Mouse (Mus musculus): ENCODE results near the gene Pcbp2. TPM values are rescaled to one million over a fixed set of nuclear protein-coding genes. Genes with fewer than 3 reads are reported as not detected.

The Pcbp2 gene
- polyA plus RNA-seq, 1 experiment from 2014 or later, result 223 TPM

GRCm38 (mm10) chr15:102517631-102517975, 47.3 kb downstream of the Pcbp2 start:
- Histone ChIP-seq H3K9me3 (replicated peaks) (no peaks in the 10 kb centered on the region), H3K9ac (peak overlapping the region; percentile 50), H3K36me3 (peaks cover 23% of the 10 kb centered on the region), H3K27me3 (no peaks in the 10 kb centered on the region), H3K4me3 (replicated peaks) (peak overlapping the region; percentile 63), H3K4me2 (replicated peaks) (peak overlapping the region; percentile 95), H3K4me1 (peaks cover 41% of the 10 kb centered on the region), H3K27ac (replicated peaks) (peak overlapping the region; percentile 100)
- ATAC-seq (ENCODE audit: insufficient number of reproducible peaks, low FRiP score, low TSS enrichment, low read depth), result no peak
- 0% methylated on average over 10 of the region's 10 CpGs for WGBS

- Histone ChIP-seq H3K9me3 (replicated peaks) (no peaks in the 10 kb centered on the region), H3K9ac (peak within 1 kb of the TSS; percentile 70), H3K4me2 (replicated peaks) (peak within 1 kb of the TSS; percentile 95), H3K4me1 (peaks cover 40% of the 10 kb centered on the region), H3K36me3 (peaks cover 23% of the 10 kb centered on the region), H3K4me3 (replicated peaks) (peak within 1 kb of the TSS; percentile 63), H3K27ac (replicated peaks) (peak within 1 kb of the TSS; percentile 100), H3K27me3 (no peaks in the 10 kb centered on the region)
- ATAC-seq (ENCODE audit: insufficient number of reproducible peaks, low FRiP score, low TSS enrichment, low read depth), result peak; percentile 93
- WGBS, result under 1% methylated on average over 60 of the region's 60 CpGs
Measured at GRCm38 (mm10) chr15:102517976-102518858, 47.9 kb downstream of the Pcbp2 start, which contains the start of gene Tarbp2. TSS of gene Tarbp2 (plus strand) at chr15:102518192.

- peak overlapping the region; percentile 63 for H3K4me3 ChIP-seq (replicated peaks)
- ATAC-seq (ENCODE audit: insufficient number of reproducible peaks, low FRiP score, low TSS enrichment, low read depth), result no peak
- H3K9me3 ChIP-seq (replicated peaks), result no peaks in the 10 kb centered on the region
- H3K27me3 ChIP-seq, result no peaks in the 10 kb centered on the region
- peak overlapping the region; percentile 70 for H3K9ac ChIP-seq
- H3K27ac ChIP-seq (replicated peaks), result peak overlapping the region; percentile 100
- H3K36me3 ChIP-seq, result peaks cover 27% of the 10 kb centered on the region
- peaks cover 40% of the 10 kb centered on the region for H3K4me1 ChIP-seq
- 16% methylated on average over 9 of the region's 9 CpGs for WGBS
- H3K4me2 ChIP-seq (replicated peaks), result peak overlapping the region; percentile 95
Measured at GRCm38 (mm10) chr15:102518859-102519201, 48.5 kb downstream of the Pcbp2 start.

GRCm38 (mm10) chr15:102519211-102520141, 49.1 kb downstream of the Pcbp2 start:
- Histone ChIP-seq H3K4me2 (replicated peaks) (peak overlapping the region; percentile 95), H3K9me3 (replicated peaks) (no peaks in the 10 kb centered on the region), H3K36me3 (peaks cover 33% of the 10 kb centered on the region), H3K27ac (replicated peaks) (peak overlapping the region; percentile 100), H3K4me3 (replicated peaks) (peak overlapping the region; percentile 63), H3K27me3 (no peaks in the 10 kb centered on the region), H3K9ac (peak overlapping the region; percentile 70), H3K4me1 (peaks cover 40% of the 10 kb centered on the region)
- WGBS, result 55% methylated on average over 17 of the region's 17 CpGs
- ATAC-seq (ENCODE audit: insufficient number of reproducible peaks, low FRiP score, low TSS enrichment, low read depth), result no peak

- Histone ChIP-seq H3K36me3 (peaks cover 35% of the 10 kb centered on the region), H3K4me3 (replicated peaks) (no peak overlapping the region), H3K4me1 (peaks cover 32% of the 10 kb centered on the region), H3K9me3 (replicated peaks) (no peaks in the 10 kb centered on the region), H3K9ac (no peak overlapping the region), H3K27me3 (no peaks in the 10 kb centered on the region), H3K27ac (replicated peaks) (no peak overlapping the region), H3K4me2 (replicated peaks) (no peak overlapping the region)
- 84% methylated on average over 4 of the region's 4 CpGs for WGBS
- no peak for ATAC-seq (ENCODE audit: insufficient number of reproducible peaks, low FRiP score, low TSS enrichment, low read depth)
Measured at GRCm38 (mm10) chr15:102520416-102520815, 50.1 kb downstream of the Pcbp2 start.

GRCm38 (mm10) chr15:102521480-102521879, 51.1 kb downstream of the Pcbp2 start:
- peaks cover 21% of the 10 kb centered on the region for H3K4me1 ChIP-seq
- ATAC-seq (ENCODE audit: insufficient number of reproducible peaks, low FRiP score, low TSS enrichment, low read depth), result no peak
- 84% methylated on average over 4 of the region's 4 CpGs for WGBS
- no peak overlapping the region for H3K9ac ChIP-seq
- H3K27ac ChIP-seq (replicated peaks), result no peak overlapping the region
- no peak overlapping the region for H3K4me3 ChIP-seq (replicated peaks)
- no peaks in the 10 kb centered on the region for H3K27me3 ChIP-seq
- peaks cover 39% of the 10 kb centered on the region for H3K36me3 ChIP-seq
- no peaks in the 10 kb centered on the region for H3K9me3 ChIP-seq (replicated peaks)
- H3K4me2 ChIP-seq (replicated peaks), result no peak overlapping the region

GRCm38 (mm10) chr15:102524892-102525485, 54.6 kb downstream of the Pcbp2 start, which contains the start of gene Npff:
TSS of gene Npff (minus strand) at chr15:102524942.
- Histone ChIP-seq H3K27me3 (no peaks in the 10 kb centered on the region), H3K36me3 (peaks cover 66% of the 10 kb centered on the region), H3K27ac (replicated peaks) (no peak within 1 kb of the TSS; the same call in 1 of the 2 replicates), H3K9me3 (replicated peaks) (no peaks in the 10 kb centered on the region), H3K4me3 (replicated peaks) (no peak within 1 kb of the TSS), H3K4me1 (peaks cover 7% of the 10 kb centered on the region), H3K4me2 (replicated peaks) (no peak within 1 kb of the TSS), H3K9ac (no peak within 1 kb of the TSS)
- no peak for ATAC-seq (ENCODE audit: insufficient number of reproducible peaks, low FRiP score, low TSS enrichment, low read depth)
- WGBS, result 7% methylated on average over 3 of the region's 3 CpGs

- H3K27me3 ChIP-seq, result no peaks in the 10 kb centered on the region
- H3K36me3 ChIP-seq, result peaks cover 65% of the 10 kb centered on the region
- no peak overlapping the region for H3K27ac ChIP-seq (replicated peaks)
- H3K9me3 ChIP-seq (replicated peaks), result no peaks in the 10 kb centered on the region
- no peak overlapping the region for H3K9ac ChIP-seq
- 83% methylated on average over 6 of the region's 6 CpGs for WGBS
- H3K4me2 ChIP-seq (replicated peaks), result no peak overlapping the region
- ATAC-seq (ENCODE audit: insufficient number of reproducible peaks, low FRiP score, low TSS enrichment, low read depth), result no peak
- H3K4me1 ChIP-seq, result no peaks in the 10 kb centered on the region
- H3K4me3 ChIP-seq (replicated peaks), result no peak overlapping the region
Measured at GRCm38 (mm10) chr15:102526111-102527002, 56.0 kb downstream of the Pcbp2 start.

GRCm38 (mm10) chr15:102527936-102528335, 57.6 kb downstream of the Pcbp2 start:
- WGBS, result 71% methylated on average over 3 of the region's 3 CpGs
- Histone ChIP-seq H3K4me1 (no peaks in the 10 kb centered on the region), H3K36me3 (peaks cover 69% of the 10 kb centered on the region), H3K27me3 (no peaks in the 10 kb centered on the region), H3K4me3 (replicated peaks) (no peak overlapping the region), H3K9me3 (replicated peaks) (no peaks in the 10 kb centered on the region), H3K9ac (no peak overlapping the region), H3K27ac (replicated peaks) (no peak overlapping the region), H3K4me2 (replicated peaks) (no peak overlapping the region)
- no peak for ATAC-seq (ENCODE audit: insufficient number of reproducible peaks, low FRiP score, low TSS enrichment, low read depth)

- Histone ChIP-seq H3K4me1 (no peaks in the 10 kb centered on the region), H3K9me3 (replicated peaks) (no peaks in the 10 kb centered on the region), H3K36me3 (peaks cover 73% of the 10 kb centered on the region), H3K4me2 (replicated peaks) (no peak overlapping the region), H3K27me3 (no peaks in the 10 kb centered on the region), H3K27ac (replicated peaks) (no peak overlapping the region), H3K9ac (no peak overlapping the region), H3K4me3 (replicated peaks) (no peak overlapping the region)
- no peak for ATAC-seq (ENCODE audit: insufficient number of reproducible peaks, low FRiP score, low TSS enrichment, low read depth)
- 92% methylated on average over 1 of the region's 1 CpGs for WGBS
Measured at GRCm38 (mm10) chr15:102528396-102528795, 58.1 kb downstream of the Pcbp2 start.

All from embryonic facial prominence, embryonic 15.5 days (tissue).